Mouse (Mus musculus) common myeloid progenitor, adult 5-6 weeks (primary cell): ENCODE data around the gene Tpcn2. TPM values are rescaled to one million over a fixed set of nuclear protein-coding genes. Genes with fewer than 3 reads are reported as not detected.

ENCODE experiments used
- ATAC-seq: replicated peaks from 2 replicates; pipeline ENCODE4 v1.8.0; 2016; ENCODE audit warnings: low read depth, mild to moderate bottlenecking, moderate TSS enrichment, inconsistent platforms; ENCODE audit not compliant: poor library complexity, severe bottlenecking
- total RNA-seq: library from RNA; stranded (forward); fragments of 200-1000, 187-1606 nt; gene quantifications from 2 replicates; pipeline ENCODE4 v1.2.3, GENCODE M21; 2017

Tpcn2 gene
- 8.7 and 9.6 TPM in 2 replicates for total RNA-seq

DNA sequence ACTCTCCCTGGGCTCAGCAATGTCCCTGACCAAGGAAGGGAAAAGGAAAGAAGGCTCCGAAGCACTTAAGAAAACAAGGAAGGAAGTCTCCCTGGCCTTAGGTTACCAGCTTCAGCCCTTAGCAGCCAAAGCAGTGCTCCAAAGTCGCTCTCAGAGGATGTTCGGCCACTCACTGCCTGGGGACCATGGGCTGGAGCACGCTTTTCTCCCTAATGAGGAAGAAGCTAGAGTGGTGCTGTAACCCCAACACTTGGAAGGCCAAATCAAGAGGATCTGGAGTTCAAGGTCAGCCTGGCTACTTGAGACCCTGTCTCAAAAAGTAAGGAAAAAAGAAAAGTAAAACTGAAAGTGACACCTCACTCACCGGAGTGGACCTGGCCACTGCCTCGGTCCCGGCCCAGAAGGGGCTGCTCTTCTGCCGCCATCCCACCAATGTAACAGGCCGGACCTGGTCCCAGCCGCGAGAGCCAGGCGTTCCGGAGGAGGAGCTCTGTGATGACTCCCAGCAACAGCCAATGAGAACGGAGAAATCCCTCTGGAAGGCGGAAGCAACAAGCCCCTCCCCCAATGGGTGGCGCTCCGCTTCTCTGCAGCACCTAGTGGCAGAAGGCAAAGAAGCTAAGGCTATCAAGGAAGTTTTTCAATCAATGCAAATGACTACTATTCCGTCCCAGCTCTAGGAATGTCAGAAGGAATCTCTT is at the start of gene Tpcn2:
Gene Tpcn2 (minus strand): TSS at position 525 of the 701 bp plus-strand sequence.
- ATAC-seq = peak; percentile 98

DNA sequence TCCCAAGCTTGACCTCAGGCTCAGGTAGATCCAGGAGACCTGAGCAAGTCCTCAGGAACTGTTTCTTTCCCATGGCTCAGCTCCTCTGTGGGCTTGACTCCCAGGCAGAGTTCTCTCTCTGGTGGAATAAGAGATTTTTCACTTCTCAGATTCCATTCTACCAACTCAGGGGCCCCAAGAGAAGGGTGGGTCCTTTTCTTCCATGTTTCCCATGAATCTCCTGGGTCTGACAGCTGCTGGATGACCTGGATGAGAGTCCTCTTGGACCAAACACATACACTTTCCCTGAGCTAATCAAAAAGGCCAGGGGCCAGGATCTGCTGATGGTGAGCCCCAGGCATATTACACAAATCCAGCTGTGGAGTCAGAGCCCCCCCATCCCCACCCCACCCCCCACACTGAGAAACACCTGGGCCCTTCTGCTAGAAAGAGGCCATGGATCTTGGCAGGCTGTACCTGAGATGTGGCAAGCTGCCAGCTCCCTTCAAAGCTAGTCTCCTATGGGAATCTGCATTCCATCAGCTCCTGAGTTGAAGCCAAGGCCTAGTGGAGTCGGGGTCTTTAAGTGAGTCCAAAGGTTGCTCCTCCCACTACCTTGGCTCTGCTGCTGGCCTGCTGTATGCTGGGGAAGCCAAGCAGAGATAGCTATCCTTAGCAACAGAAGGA is 48.7 kb upstream of the Tpcn2 start:
- no peak for ATAC-seq

DNA sequence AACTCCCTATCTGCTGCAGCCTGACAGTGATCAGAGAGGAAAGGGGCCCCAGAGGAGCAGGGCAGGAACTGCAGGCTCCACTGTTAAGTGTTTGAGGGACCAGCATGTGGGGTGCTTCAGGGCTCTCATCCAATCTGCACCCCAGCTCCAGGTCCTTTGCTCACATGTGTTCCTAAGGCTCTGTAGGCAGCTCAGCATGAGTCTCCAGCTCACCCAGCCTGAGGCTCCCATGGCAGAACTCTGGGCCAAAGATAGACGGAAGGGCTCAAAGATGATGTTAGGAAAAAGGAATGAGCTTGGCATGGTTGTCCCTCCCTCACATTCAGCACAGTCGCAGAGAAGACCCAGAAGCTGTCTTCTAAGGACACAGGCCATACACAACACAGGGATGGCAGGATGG is 46.8 kb upstream of the Tpcn2 start:
- no peak for ATAC-seq

DNA sequence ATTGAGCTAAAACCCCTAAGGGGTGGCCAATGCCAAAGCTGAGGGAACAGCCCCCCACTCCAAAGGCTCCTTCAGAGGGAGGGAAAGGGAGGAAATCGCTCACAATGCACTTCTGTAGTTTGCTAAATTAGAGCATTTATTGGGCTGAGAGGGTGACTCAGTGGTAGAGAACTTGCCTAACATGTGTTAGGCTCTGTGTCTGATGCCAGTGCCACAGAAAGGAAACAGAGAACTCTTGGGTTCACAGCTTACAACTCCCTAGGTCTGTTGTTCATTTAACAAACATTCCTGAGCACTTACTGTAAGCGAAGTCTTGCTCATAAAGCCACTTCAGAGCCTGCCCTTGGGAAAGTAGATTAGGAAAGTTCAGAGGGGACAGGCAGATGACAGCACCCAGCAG is 46.2 kb upstream of the Tpcn2 start:
- ATAC-seq = no peak

DNA sequence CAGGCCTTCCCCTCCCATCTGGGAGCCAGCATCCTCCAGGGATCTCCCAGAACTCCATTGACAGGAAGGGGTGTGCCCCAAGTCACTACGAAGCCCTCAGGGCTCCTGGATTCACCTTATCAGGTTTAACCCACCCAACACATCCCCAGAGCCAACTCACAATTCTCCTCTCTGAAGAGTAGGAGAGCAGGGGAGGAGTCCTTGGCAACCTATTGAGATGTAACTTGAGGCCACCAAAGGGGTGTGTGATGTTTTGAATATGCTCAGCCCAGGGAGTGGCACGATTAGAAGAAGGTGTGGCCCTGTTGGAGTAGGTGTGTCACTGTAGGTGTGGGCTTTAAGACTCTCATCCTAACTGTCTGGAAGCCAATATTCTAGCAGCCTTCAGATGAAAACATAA is 41.9 kb upstream of the Tpcn2 start:
- ATAC-seq = no peak

DNA sequence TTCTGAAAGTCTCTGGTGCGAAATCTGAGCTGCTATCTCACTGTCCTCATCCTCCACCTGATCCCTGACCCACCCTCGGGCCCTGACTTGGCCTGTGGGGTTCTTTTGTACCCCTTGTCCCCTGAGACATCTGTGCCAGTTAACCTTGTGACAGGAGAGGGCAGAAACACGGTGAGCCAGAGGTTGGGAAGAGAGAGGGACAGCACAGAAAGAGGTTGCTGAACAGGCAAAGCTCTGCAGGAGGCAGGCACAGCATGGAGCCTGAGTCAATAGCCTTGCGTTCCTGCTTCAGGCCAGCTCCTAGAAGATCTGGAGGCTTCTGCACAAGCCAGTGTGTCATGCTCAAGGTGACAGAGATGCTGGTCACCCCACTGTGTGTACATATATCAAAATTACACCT is 39.8 kb upstream of the Tpcn2 start:
- ATAC-seq = no peak

DNA sequence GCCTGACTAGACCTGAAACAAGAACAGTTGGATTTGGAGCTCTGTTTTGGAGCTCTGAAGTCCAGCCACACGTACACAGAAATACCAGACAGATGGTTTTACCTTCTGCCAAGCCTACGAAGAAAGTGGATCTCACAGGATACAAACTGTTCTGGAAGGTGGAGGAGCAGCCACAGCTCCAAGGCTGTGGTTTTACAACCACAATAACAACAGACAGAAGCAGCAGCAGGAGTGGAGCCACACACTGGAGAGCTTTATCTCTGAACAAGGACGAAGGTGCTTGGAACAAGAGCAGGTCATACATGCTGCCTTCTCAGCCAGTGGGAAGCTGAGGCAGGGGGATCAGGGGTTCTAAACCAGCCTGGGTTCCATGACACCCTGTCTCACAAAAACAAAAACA is 35.7 kb upstream of the Tpcn2 start:
- no peak for ATAC-seq

DNA sequence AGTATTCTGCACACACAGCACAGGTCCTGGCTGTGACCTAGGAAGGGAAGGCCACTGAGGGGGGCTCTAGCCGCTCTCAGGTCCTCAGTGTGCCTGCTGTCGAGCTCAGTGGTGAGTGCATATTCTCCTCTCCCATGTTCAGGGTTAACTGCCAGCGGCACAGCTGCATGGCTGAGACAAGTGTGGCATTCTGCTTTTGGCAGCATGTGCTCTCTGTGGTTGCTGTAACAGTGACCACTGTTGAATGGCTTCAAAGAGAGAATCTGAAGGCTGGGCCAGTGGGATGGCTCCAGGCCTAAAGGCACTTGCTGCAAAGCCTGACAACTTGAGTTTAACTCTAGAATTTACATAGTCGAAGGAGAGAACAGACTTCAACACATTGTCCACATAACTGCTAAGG is 33.7 kb upstream of the Tpcn2 start:
- ATAC-seq = no peak

DNA sequence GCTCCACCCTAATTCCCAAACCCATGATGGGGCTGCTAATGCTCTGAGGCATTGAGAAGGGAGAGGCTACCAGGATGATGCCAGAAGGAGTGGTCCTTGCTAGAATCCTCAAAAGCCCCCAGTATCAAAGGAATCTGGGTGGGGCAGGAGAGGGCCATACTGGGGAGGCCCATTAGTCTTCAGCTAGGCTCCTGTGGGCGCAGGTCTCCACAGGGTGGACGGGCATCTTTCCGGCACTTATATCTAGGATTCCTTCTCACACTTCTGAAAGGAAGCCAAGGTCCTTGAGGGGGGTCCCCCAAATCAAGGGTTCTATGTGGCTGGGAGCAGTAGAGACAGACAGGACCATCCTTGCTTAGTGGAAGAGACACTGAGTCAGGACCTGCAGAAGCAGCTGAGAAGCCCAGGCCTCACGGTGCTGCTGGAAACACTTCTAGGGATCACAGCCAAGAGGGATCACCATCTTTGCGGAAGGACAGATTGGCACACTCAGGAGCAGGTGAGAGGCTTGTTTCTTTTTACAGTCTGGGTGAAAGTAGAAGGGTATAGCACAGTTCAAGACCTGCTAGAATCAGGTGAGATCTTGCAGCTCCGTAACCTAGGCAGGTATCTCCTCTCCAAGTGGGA is 31.1 kb upstream of the Tpcn2 start, which contains the start of gene Mrgprd:
Gene Mrgprd (plus strand): TSS at position 51 of the 627 bp plus-strand sequence.
- no peak for ATAC-seq

DNA sequence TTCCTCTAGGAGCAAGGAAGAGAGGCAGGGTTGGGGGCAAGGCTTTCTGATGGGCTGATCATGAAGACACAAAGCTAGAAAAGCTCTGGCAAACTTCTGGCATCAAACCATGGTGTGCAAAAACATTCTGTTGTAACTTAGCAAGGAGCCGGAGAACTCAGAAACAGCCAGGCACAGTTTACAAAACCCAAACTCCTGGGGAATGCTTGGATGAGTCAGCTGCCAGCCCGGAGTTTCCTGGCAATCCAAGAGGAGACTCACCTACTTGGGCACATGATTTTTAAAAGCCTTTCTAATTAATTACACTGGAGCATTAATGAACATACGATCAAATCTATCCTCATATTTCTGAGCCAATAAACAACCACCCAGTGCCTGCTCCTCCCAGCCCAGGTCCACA is 28.3 kb upstream of the Tpcn2 start:
- no peak for ATAC-seq

DNA sequence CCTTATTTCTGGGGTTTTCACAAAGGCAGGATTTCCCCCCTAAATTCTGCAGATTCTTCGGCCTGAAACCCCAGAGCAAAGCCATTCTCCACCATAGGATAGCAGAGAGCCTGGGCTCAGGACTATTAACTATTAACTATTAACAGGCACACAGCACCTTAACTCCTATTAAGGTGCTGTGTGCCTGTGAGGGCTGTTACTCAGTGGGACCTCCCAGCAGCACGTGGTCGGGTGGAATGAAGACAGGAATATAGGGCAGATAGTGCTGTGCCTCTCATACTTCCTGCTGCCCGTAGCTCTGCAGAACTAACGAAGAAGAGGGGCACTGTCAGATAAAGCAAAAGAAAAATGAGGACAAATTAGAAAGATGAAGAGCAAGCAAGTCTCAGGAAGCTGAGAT is 26.7 kb upstream of the Tpcn2 start:
- no peak for ATAC-seq

DNA sequence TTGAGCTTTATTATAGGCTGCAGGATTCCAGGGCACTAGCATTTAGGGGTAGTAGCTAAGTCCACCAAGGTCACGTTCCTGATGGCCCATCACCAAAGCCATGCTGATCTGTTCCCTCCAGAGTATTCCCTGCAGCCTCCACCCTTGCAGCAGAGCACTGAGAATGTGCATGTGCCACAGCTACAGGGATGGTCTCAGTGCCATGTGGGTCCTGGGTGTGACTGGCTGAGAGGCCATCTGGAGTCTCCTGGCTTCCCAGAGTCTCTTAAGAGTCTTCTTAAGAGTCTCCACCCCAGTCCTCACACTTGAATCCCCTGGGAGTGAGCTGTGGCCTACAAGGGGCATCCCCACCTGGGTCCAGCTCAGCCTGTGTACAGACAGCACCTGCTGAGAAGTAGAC is 26.1 kb upstream of the Tpcn2 start:
- no peak for ATAC-seq

DNA sequence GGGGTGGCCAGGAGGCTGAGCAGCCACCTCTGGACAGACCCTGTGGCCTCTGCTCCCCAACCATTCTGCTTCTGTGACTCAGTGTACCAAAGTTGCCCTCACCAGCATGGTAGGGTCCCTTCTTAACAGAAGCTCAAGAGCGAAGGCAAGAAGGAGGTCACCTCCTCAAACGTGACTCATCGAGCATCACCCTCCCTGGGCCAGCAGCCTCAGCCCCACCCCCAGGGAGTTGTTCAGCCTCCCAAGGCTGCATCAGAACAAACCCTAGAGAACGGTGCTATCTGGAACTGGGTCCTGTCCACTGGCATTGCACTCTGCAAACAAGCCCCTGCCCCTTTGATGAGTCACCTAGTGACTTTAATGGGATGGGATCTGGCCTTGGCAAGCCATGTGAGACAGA is 25.1 kb upstream of the Tpcn2 start:
- ATAC-seq = no peak

DNA sequence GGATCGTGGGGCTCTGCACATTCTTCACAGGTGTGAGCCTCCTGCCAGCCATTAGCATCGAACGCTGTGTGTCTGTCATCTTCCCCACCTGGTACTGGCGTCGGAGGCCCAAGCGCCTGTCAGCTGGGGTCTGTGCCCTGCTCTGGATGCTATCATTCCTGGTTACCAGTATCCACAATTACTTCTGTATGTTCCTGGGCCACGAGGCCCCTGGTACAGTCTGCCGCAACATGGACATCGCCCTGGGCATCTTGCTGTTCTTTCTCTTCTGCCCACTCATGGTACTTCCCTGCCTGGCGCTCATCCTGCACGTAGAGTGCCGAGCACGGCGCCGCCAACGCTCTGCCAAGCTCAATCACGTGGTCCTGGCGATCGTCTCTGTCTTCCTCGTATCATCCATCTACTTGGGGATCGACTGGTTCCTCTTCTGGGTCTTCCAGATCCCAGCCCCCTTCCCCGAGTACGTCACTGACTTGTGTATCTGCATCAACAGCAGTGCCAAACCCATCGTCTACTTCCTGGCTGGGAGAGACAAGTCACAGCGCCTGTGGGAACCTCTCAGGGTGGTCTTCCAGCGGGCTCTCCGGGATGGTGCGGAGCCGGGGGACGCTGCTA is 24.4 kb upstream of the Tpcn2 start:
- ATAC-seq = no peak

DNA sequence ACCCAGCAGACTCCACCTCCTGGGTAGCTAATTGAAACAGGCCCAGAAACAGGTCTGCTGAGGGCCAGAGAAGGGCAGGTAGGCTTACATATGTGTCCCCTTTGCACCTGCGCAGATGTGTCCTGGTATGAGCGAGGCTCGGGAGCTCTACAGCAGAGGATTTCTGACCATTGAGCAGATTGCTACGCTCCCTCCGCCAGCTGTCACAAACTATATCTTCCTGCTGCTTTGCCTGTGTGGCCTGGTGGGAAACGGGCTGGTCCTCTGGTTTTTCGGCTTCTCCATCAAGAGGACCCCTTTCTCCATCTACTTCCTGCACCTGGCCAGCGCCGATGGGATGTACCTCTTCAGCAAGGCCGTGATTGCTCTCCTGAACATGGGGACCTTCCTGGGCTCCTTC is 23.8 kb upstream of the Tpcn2 start:
- no peak for ATAC-seq

DNA sequence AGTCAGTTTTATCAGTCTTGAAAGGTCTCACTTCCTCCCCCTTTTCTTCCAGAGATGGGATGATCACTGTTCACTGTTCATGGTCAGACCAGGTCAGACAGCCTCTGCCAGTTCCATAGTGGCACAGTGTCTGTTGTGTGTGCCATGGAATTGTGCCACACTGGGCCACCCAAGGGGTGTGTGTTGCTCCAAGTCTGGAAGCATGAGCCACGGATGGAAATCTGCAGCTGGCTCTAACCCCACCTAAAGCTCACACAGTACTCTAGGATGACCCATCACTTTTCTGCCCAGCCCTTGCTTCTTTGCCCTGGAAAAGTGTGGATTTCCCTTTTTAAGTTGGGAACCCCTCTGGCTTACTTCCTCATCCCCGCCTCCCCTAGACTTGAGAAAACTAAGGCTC is 20.3 kb upstream of the Tpcn2 start:
- no peak for ATAC-seq

DNA sequence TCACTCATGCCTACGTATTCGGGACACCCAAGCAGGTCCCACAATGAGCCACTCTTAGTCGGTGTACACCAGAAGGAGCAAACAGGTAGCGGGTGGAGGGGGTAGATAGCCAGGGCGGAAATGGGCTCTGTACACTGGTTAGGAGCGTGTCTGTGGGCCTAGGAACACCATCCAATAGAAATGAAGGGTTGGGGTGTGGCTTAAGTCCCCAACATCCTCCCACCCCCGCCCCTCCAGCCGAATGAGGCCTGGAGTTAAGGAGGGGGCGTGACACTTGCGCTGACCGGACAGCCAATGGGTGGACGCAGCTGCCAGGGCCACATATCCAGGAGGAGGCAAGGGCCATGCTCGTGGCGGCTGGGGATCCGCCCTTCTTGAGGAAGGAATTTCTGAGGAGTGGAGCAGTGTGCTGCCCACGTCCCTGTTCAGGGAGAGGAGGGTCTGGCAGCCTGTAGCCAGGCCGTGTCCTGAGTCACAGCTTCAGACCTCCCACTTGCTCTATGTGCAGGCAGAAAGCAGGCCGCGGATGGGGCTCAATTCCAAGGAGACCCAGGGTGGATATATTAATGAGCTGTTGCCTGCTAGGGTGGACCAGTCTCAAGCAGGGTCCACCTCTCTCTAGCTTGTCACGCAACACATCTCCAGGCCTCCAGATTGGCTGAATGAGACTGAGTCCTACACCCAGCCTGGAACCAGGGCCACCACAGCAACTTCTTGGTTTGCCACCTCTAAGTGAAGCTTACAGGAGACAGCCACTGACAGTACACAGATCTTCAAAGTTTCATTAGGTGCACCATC is 18.9 kb upstream of the Tpcn2 start:
- ATAC-seq = peak; percentile 84

DNA sequence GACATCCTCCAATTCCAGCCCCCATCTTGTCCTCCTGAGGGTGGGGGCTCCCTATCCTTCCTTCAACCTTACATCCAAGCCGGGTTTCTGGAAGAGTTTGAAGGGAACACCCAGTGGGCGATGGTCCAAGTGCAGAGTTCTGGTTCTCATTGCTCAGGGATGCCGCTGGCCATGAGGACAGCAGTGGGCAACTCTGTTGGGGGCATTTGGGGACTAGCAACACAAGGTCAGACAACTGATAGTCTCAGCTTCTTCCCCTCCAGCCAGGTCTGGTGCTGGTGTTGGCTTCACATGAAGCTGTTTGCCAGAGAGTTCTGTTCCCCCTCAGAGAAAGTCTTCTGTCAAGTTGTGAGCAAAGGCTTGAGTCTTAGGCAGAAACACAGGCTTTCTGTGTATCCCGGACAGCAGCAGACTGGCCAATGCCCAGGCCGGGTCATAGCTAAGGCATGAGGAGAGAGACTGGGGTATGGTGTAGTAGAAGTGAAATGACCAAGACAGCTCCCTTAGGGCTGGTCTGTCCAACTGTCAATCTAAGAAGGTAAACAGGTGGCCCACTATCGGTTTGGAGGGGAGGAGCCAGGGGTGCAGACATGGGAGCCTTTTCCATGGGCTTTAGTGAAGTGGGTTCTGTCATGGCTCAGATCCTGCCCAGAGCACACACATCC is 17.7 kb upstream of the Tpcn2 start:
- no peak for ATAC-seq

DNA sequence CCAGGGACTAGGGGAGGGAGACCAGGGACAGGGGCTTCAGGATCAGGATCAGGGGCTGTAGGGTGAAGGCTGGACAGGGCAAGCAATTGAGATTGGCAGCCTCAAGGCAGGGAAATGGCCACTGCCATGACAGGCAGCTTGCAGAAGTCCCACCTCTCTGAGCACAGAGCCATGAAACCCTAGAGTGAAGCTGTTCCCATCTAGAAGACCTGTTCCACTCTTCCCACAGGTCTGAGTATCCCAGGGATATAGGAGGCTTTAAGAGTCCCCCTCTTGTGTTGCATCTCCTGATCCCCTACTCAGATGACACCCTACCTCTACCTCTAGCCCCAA is 17.2 kb upstream of the Tpcn2 start:
- ATAC-seq = no peak
